Mouse (Mus musculus) brain, embryonic 14.5 days (tissue): ENCODE data around the gene Fer.

Source experiments
- CTCF ChIP-seq: fragments of 200-500 bp; IDR thresholded peaks from 2 replicates; pipeline ENCODE4 v1.5.1; 2012; ENCODE audit warnings: inconsistent platforms, mild to moderate bottlenecking, moderate library complexity, borderline replicate concordance; ENCODE audit not compliant: insufficient read depth, insufficient read length; ENCODE audit errors: extremely low read depth
- POLR2A ChIP-seq: fragments of 200-500 bp; IDR thresholded peaks from 2 replicates; pipeline ENCODE4 v1.6.1; 2012; ENCODE audit warnings: mild to moderate bottlenecking, inconsistent platforms, borderline replicate concordance; ENCODE audit not compliant: poor library complexity, insufficient read depth, insufficient read length, severe bottlenecking; ENCODE audit errors: extremely low read depth

DNA sequence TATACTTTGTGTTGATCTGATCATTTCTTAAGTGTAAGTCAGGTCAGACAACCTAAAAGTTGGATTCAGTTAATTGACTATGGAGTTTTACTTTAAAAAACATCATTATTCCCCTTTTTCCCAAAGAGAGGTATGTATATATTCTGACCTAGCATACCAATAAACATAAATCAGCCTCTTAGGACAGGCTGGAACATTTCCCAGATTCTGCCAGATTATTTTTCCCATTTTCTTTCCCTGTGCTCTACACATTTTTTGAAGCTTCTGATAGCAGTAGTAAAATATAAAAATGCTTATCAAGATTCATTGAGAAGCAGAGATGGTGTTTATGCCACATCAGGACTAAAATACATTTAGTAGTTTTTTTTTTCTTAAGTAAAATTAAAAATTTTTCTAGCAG is 27.7 kb downstream of the Fer start:
- TF ChIP-seq CTCF = no peak
- no peak for TF ChIP-seq POLR2A
